18 mouse cellular contexts compared by ENCODE assay signal in the genomic region with DNA sequence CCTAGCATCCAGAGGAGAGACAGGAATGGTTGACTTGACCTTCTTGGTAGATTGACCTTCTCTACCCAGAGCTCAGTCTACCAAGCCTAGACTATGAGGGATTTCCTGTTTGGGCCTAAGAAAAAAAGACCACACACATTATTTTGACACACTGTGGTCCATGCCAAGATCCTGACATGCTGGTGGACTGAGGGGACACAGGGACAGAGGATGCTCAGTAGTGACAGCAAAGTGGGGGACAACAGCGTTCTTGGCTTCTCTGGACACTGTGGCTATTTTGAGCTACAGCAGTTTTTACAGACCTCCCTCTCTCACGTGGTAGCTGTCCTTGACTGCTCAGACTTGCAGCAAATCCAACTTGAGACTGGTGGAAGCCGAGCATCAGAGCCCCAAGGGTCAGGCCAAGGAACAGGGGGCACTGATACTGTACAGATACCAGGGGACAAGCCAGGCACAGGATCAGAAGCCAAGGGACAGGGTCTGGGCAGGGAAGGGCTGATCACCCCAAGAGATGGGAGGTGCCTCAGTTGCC. TPM values are rescaled to one million over a fixed set of nuclear protein-coding genes. Genes with fewer than 3 reads are reported as not detected.
DNase-seq lines count a peak whose midpoint lies in the region; ATAC-seq and TF ChIP-seq lines count a peak whose summit lies in the region.
"Had no signal": no experiment of that assay in that cellular context is flagged by ENCODE, and none has a peak within 500 bp of the region (broad histone marks: within the 10 kb centered on the region; RNA-seq: fewer than 3 reads in every experiment).

No protein-coding gene starts in this region.

- 16% methylated on average over 3 of the region's 3 CpGs for WGBS in heart, embryonic 12.5 days
- WGBS in kidney, embryonic 15.5 days, result 46% methylated on average over 3 of the region's 3 CpGs
- 25% methylated on average over 3 of the region's 3 CpGs for WGBS in lung, embryonic 15.5 days
- 55% methylated on average over 3 of the region's 3 CpGs for WGBS in lung, adult 2 months
- WGBS in embryonic facial prominence, embryonic 10.5 days, result 76% methylated on average over 3 of the region's 3 CpGs
- WGBS in hindbrain, embryonic 10.5 days, result 75% methylated on average over 3 of the region's 3 CpGs

- H3K4me2 ChIP-seq in heart, embryonic 12.5 days, result no peak overlapping the region
- H3K4me2 ChIP-seq in kidney, embryonic 15.5 days, result no peak overlapping the region
- no peak overlapping the region for H3K4me2 ChIP-seq in lung, embryonic 15.5 days
- H3K4me2 ChIP-seq: forebrain, embryonic 15.5 days; hindbrain, embryonic 15.5 days; midbrain, embryonic 12.5 days had no signal

- no peak for TF ChIP-seq CTCF in lung, adult 2 months (IDR thresholded peaks at IDR 0.05; ENCODE audit: insufficient read depth, low read length)

- no peaks in the 10 kb centered on the region for H3K36me3 ChIP-seq in heart, embryonic 12.5 days
- no peaks in the 10 kb centered on the region for H3K36me3 ChIP-seq in kidney, embryonic 15.5 days
- H3K36me3 ChIP-seq in lung, embryonic 15.5 days, result no peaks in the 10 kb centered on the region
- H3K36me3 ChIP-seq in embryonic facial prominence, embryonic 10.5 days (replicated peaks), result peaks cover 28% of the 10 kb centered on the region
- peaks cover 23% of the 10 kb centered on the region for H3K36me3 ChIP-seq in hindbrain, embryonic 10.5 days
- H3K36me3 ChIP-seq: forebrain, embryonic 15.5 days; hindbrain, embryonic 15.5 days; midbrain, embryonic 12.5 days had no signal

- ATAC-seq in heart, embryonic 12.5 days (ENCODE audit: insufficient number of reproducible peaks, low FRiP score), result no peak
- ATAC-seq in kidney, embryonic 15.5 days (replicated peaks; ENCODE audit: low FRiP score), result no peak
- ATAC-seq in lung, embryonic 15.5 days (ENCODE audit: borderline replicate concordance, extremely low read depth, low FRiP score, low TSS enrichment), result peak; percentile 8; the same call in 1 of the 2 replicates
- ATAC-seq: forebrain, embryonic 15.5 days had no signal

- peaks cover 95% of the 10 kb centered on the region for H3K4me1 ChIP-seq in heart, embryonic 12.5 days (replicated peaks)
- peaks cover 93% of the 10 kb centered on the region for H3K4me1 ChIP-seq in kidney, embryonic 15.5 days
- peaks cover 89% of the 10 kb centered on the region for H3K4me1 ChIP-seq in lung, embryonic 15.5 days
- peaks cover 35% of the 10 kb centered on the region for H3K4me1 ChIP-seq in lung, adult 2 months (ENCODE audit: control insufficient read depth, insufficient read depth, low read length)
- H3K4me1 ChIP-seq in embryonic facial prominence, embryonic 10.5 days, result peaks cover 93% of the 10 kb centered on the region
- H3K4me1 ChIP-seq in hindbrain, embryonic 10.5 days (replicated peaks), result peaks cover 68% of the 10 kb centered on the region

- no peak overlapping the region for H3K4me3 ChIP-seq in heart, embryonic 12.5 days
- H3K4me3 ChIP-seq in kidney, embryonic 15.5 days (replicated peaks), result no peak overlapping the region
- no peak overlapping the region for H3K4me3 ChIP-seq in lung, embryonic 15.5 days
- no peak overlapping the region for H3K4me3 ChIP-seq in lung, adult 2 months (replicated peaks; ENCODE audit: extremely low read depth, low read depth, low read length)
- H3K4me3 ChIP-seq in embryonic facial prominence, embryonic 10.5 days, result no peak overlapping the region
- H3K4me3 ChIP-seq in hindbrain, embryonic 10.5 days, result no peak overlapping the region
- H3K4me3 ChIP-seq: erythroblast, embryonic 14.5 days; forebrain, embryonic 15.5 days; hindbrain, embryonic 15.5 days; left cerebral cortex, adult 2 months; midbrain, embryonic 12.5 days had no signal

- TF ChIP-seq POLR2A in lung, adult 2 months (IDR thresholded peaks at IDR 0.05; ENCODE audit: borderline replicate concordance, extremely low read depth, low read depth, low read length), result no peak

- peak overlapping the region; percentile 89 for H3K27ac ChIP-seq in heart, embryonic 12.5 days (ENCODE audit: poor library complexity, severe bottlenecking)
- peak overlapping the region; percentile 84 for H3K27ac ChIP-seq in kidney, embryonic 15.5 days
- peak overlapping the region; percentile 76 for H3K27ac ChIP-seq in lung, embryonic 15.5 days
- 0 out of 2 replicates have a peak overlapping the region, but pooled peaks have one; percentile 2 for H3K27ac ChIP-seq in embryonic facial prominence, embryonic 10.5 days (replicated peaks)
- H3K27ac ChIP-seq in hindbrain, embryonic 10.5 days, result no peak overlapping the region
- H3K27ac ChIP-seq: forebrain, embryonic 15.5 days; hindbrain, embryonic 15.5 days; left cerebral cortex, adult 2 months; midbrain, embryonic 12.5 days had no signal

- DNase-seq in heart, postnatal 4 days, result no peak
- DNase-seq in kidney, postnatal 4 days, result no peak
- DNase-seq in lung, adult 2 months, result no peak
- no peak for DNase-seq in embryonic facial prominence, embryonic 10.5 days (ENCODE audit: low spot score)
- DNase-seq in hindbrain, embryonic 10.5 days (ENCODE audit: low spot score), result no peak
- DNase-seq: adrenal gland, postnatal 25 days; cerebellum, adult 2 months; kidney, adult 8-10 months; right cerebral cortex, postnatal 14 days; thymus, postnatal 25 days had no signal

- no peaks in the 10 kb centered on the region for H3K9me3 ChIP-seq in heart, embryonic 12.5 days (replicated peaks)
- H3K9me3 ChIP-seq in kidney, embryonic 15.5 days (replicated peaks), result no peaks in the 10 kb centered on the region
- no peaks in the 10 kb centered on the region for H3K9me3 ChIP-seq in lung, embryonic 15.5 days
- no peaks in the 10 kb centered on the region for H3K9me3 ChIP-seq in embryonic facial prominence, embryonic 10.5 days
- no peaks in the 10 kb centered on the region for H3K9me3 ChIP-seq in hindbrain, embryonic 10.5 days
- H3K9me3 ChIP-seq: forebrain, embryonic 15.5 days; hindbrain, embryonic 15.5 days; midbrain, embryonic 12.5 days had no signal

- H3K27me3 ChIP-seq in heart, embryonic 12.5 days (replicated peaks), result no peaks in the 10 kb centered on the region
- H3K27me3 ChIP-seq in kidney, embryonic 15.5 days, result no peaks in the 10 kb centered on the region
- H3K27me3 ChIP-seq in lung, embryonic 15.5 days, result no peaks in the 10 kb centered on the region
- H3K27me3 ChIP-seq in embryonic facial prominence, embryonic 10.5 days (replicated peaks; ENCODE audit: low read depth, poor library complexity, severe bottlenecking), result no peaks in the 10 kb centered on the region
- H3K27me3 ChIP-seq in hindbrain, embryonic 10.5 days (ENCODE audit: insufficient read depth, poor library complexity, severe bottlenecking), result no peaks in the 10 kb centered on the region
- H3K27me3 ChIP-seq: forebrain, embryonic 15.5 days; hindbrain, embryonic 15.5 days; midbrain, embryonic 12.5 days had no signal

- H3K9ac ChIP-seq in heart, embryonic 12.5 days, result no peak overlapping the region
- no peak overlapping the region for H3K9ac ChIP-seq in kidney, embryonic 15.5 days
- no peak overlapping the region for H3K9ac ChIP-seq in lung, embryonic 15.5 days
- H3K9ac ChIP-seq: forebrain, embryonic 15.5 days; hindbrain, embryonic 15.5 days; midbrain, embryonic 12.5 days had no signal

RNA-seq across cellular contexts. Expression of a gene that starts 40.3 kb away (rescaled TPM):
- 17.0 and 18.9 TPM in 2 replicates for polyA plus RNA-seq in heart, embryonic 12.5 days (2016; fragmentation: Nextera tagmentation; extraction: Ambion mirVana)
- total RNA-seq in heart, postnatal 4 days (2021), result 10 to 100 TPM; 20.7 to 20.9 TPM
- polyA plus RNA-seq in kidney, embryonic 15.5 days (2015; fragmentation: Nextera tagmentation; extraction: Ambion mirVana), result 25.0 and 26.5 TPM in 2 replicates
- polyA plus RNA-seq in lung, embryonic 15.5 days (2015; fragmentation: Nextera tagmentation; extraction: Ambion mirVana), result 20.2 and 20.7 TPM in 2 replicates
- polyA plus RNA-seq in lung, adult 2 months (2012; rRNA removed), result 34.6 and 41.0 TPM in 2 replicates
- 23.4 and 25.5 TPM in 2 replicates for polyA plus RNA-seq in embryonic facial prominence, embryonic 10.5 days (2016; fragmentation: Nextera tagmentation; extraction: Ambion mirVana)
- polyA plus RNA-seq in hindbrain, embryonic 10.5 days (2016; fragmentation: Nextera tagmentation; extraction: Ambion mirVana), result 24.2 TPM in 2 replicates
